Mouse (Mus musculus) neural tube, embryonic 14.5 days (tissue): ENCODE data around the gene Myl6b. TPM values are rescaled to one million over a fixed set of nuclear protein-coding genes. Genes with fewer than 3 reads are reported as not detected.
"Not testable (repeated sequence)": the region's sequence is repeated elsewhere in the genome, so short reads cannot be mapped to it uniquely, and the experiment has no call there.

Experiments
- ATAC-seq: fragments of 200-750 bp; cut with Nextera tagmentation; 2 replicates; pipeline ENCODE4 v1.8.0; 2017; ENCODE audit warnings: low read depth, mild to moderate bottlenecking, moderate TSS enrichment, moderate library complexity
- H3K27ac ChIP-seq: fragments of 300-500 bp; sonication (generic); 2 replicates; pipeline ENCODE4 v1.5.1; 2014; ENCODE audit warnings: low read depth, mild to moderate bottlenecking, control low read depth, low read length, moderate library complexity, mixed read lengths
- H3K27me3 ChIP-seq: fragments of 300-500 bp; sonication (generic); 2 replicates; pipeline ENCODE4 v1.6.1; 2014; ENCODE audit warnings: low read length; ENCODE audit not compliant: control insufficient read depth, insufficient read depth
- H3K36me3 ChIP-seq: fragments of 300-500 bp; sonication (generic); 2 replicates; pipeline ENCODE4 v1.6.1; 2014; ENCODE audit warnings: low read length, mixed read lengths; ENCODE audit not compliant: control insufficient read depth, insufficient read depth
- H3K4me1 ChIP-seq: fragments of 300-500 bp; sonication (generic); 2 replicates; pipeline ENCODE4 v1.6.1; 2014; ENCODE audit warnings: low read length; ENCODE audit not compliant: control insufficient read depth, insufficient read depth
- H3K4me2 ChIP-seq: fragments of 300-500 bp; sonication (generic); 2 replicates; pipeline ENCODE4 v1.6.1; 2014; ENCODE audit warnings: mild to moderate bottlenecking, low read depth, low read length, control low read depth
- H3K4me3 ChIP-seq: fragments of 300-500 bp; sonication (generic); 2 replicates; pipeline ENCODE4 v1.5.1; 2014; ENCODE audit warnings: low read depth, low read length, control low read depth, mixed read lengths
- H3K9ac ChIP-seq: fragments of 300-500 bp; sonication (generic); replicated peaks from 2 replicates; pipeline ENCODE4 v1.6.1; 2014; ENCODE audit warnings: low read depth, mild to moderate bottlenecking, control low read depth, low read length, mixed read lengths
- H3K9me3 ChIP-seq: fragments of 300-500 bp; sonication (generic); 2 replicates; pipeline ENCODE4 v1.6.1; 2016; ENCODE audit warnings: low read length; ENCODE audit not compliant: control insufficient read depth
- WGBS: fragments of 180-500 bp; shearing (Covaris S2); extraction: QIAGEN DNeasy Blood & Tissue Kit; methylation state at CpG from one replicate; pipeline ENCODE4 v1.1.7; 2014; 5-methylcytosine and 5-hydroxymethylcytosine counted together
- polyA plus RNA-seq: library from polyadenylated mRNA; unstranded; fragments of >200 nt; fragmentation: Nextera tagmentation; extraction: Ambion mirVana; gene quantifications from 2 replicates; pipeline ENCODE4 v1.2.1, GENCODE M21; 2014

The Myl6b gene
- polyA plus RNA-seq, 1 experiment from 2014 or later, result 8.9 TPM

DNA sequence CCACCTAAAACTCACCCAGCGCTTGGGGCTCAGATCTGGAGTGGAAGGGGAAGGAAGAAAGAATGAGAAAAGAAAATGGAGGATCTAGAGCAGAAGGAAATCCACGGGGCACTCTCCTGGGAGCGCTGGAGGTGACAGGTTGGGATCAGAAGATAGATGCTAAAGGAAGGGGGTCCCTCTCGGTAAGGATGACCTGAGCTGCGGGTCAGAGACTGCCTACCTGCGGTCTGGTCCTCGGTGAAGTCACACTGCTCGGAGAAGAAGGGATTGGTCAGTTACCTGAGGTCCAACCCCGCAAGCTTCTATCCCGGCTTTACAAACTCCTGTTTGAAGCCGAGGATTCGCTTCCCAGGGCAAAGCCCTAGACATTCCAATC is 5.2 kb downstream of the Myl6b start:
- peak; percentile 18 for ATAC-seq
- Histone ChIP-seq H3K4me2 (peak overlapping the region; percentile 82), H3K27ac (peak overlapping the region; percentile 83), H3K9ac (peak overlapping the region; percentile 78), H3K9me3 (no peaks in the 10 kb centered on the region), H3K4me1 (peaks cover 24% of the 10 kb centered on the region), H3K36me3 (peaks cover 33% of the 10 kb centered on the region), H3K27me3 (no peaks in the 10 kb centered on the region), H3K4me3 (peak overlapping the region; percentile 78)
- 0% methylated on average over 12 of the region's 12 CpGs for WGBS

DNA sequence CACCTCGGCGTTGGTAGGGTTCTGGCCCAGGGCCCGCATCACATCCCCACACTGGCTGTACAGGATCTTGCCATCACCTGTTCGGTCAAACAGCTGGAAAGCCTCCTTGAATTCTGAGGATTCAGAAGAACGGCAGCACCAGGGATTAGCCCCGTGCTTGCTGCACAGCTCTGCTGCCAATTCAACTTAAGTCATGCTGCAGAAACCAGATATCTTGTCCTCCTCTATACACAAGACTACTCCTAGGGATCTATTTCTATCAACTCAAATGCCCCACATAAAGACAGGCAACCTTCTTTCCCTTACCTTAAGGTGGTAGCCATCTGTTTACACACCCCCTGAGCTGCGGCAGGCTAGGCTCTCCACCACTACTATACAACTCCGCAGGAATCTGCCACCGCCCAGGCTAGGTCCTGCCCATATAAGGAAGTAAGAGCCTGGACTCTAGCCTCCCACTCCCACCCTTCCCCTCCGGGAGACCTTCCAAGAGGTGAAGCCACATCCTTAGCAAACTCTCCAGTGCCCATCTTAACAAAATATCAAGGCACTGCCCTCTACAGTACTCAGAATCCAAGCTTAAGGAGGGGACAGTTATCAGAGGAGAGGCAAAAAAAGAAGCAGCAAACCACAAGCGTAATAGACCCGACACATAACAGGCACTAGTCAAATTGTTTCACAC is 5.7 kb downstream of the Myl6b start:
- Histone ChIP-seq H3K27me3 (no peaks in the 10 kb centered on the region), H3K9me3 (no peaks in the 10 kb centered on the region), H3K4me3 (peak overlapping the region; percentile 78), H3K4me1 (peaks cover 24% of the 10 kb centered on the region), H3K4me2 (peak overlapping the region; percentile 82), H3K27ac (peak overlapping the region; percentile 83), H3K36me3 (peaks cover 38% of the 10 kb centered on the region), H3K9ac (peak overlapping the region; percentile 78)
- ATAC-seq, result peak; percentile 24; the same call in 1 of the 2 replicates
- 30% methylated on average over 12 of the region's 12 CpGs for WGBS

DNA sequence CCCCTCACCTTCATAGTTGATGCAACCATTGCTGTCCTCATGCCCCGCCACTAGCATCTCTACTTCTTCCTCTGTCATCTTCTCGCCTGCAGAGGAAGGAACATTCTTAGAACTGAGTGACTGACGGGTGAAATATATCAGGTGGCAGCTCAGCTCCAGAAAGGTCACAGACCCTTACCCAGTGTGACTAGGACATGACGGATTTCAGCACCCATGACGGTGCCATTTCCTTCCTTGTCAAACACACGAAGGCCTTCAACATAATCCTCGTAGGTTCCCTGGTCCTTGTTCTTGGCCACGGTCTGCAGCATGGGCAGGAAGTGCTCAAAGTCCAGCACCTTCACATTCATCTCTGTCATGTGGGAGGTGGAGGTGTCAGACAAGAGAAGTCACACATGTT is 6.4 kb downstream of the Myl6b start:
- WGBS, result 76% methylated on average over 6 of the region's 8 CpGs
- H3K36me3 ChIP-seq, result peaks cover 45% of the 10 kb centered on the region
- peak overlapping the region; percentile 78 for H3K4me3 ChIP-seq
- not testable (repeated sequence) for H3K27ac ChIP-seq, ATAC-seq, H3K9me3 ChIP-seq, H3K27me3 ChIP-seq
- H3K4me2 ChIP-seq, result peak overlapping the region; percentile 82
- peak overlapping the region; percentile 78 for H3K9ac ChIP-seq
- H3K4me1 ChIP-seq, result peaks cover 24% of the 10 kb centered on the region

DNA sequence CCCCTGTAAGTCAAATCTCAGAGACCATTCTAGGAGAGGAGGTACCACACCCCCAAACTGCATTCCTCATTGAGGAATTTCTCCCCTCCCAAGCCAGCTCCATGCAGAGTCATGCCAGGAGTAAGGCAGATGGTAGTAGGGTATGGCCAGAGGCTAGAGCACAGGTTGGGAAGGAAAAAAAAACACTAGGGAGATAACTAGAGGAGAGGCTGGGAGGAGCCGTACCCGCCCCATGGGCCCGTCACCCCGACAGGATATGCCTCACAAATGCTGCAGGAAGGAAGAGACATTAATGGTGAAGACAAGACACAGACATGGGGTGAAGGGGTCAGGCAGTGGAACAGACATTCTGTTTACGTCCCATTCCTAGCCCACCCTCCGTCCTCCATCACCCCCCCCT is 7.0 kb downstream of the Myl6b start:
- Histone ChIP-seq H3K4me3 (no peak overlapping the region; the same call in 1 of the 2 replicates), H3K27ac (peak overlapping the region; percentile 44; the same call in 1 of the 2 replicates), H3K27me3 (no peaks in the 10 kb centered on the region), H3K4me2 (peak overlapping the region; percentile 82), H3K9me3 (no peaks in the 10 kb centered on the region), H3K36me3 (peaks cover 48% of the 10 kb centered on the region), H3K9ac (0 out of 2 replicates have a peak overlapping the region, but pooled peaks have one; percentile 26), H3K4me1 (peaks cover 24% of the 10 kb centered on the region)
- ATAC-seq, result no peak
- 55% methylated on average over 6 of the region's 6 CpGs for WGBS

DNA sequence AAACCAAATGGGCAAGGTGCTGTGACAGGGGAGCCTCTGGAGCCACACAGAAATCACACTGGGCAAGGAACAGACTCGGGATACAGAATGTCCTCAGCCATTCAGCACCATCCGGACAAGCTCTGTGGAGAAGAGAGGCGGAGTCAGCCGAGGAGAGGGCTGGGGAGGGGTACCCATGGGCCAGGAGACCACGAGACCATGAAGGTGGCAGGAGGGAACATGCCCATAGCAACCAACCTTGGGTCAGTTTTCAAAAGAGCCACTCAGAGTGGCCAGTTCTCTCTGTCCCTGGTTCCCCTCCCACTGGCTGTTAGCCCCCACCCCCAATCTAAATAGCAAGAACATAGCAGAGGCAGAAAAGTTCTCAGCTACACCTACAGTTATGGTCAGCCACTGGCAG is 7.6 kb downstream of the Myl6b start:
- 47% methylated on average over 5 of the region's 5 CpGs for WGBS
- Histone ChIP-seq H3K4me3 (no peak overlapping the region), H3K9ac (no peak overlapping the region), H3K4me1 (peaks cover 24% of the 10 kb centered on the region), H3K4me2 (peak overlapping the region; percentile 82; the same call in 1 of the 2 replicates), H3K27ac (peak overlapping the region; percentile 44; the same call in 1 of the 2 replicates), H3K27me3 (no peaks in the 10 kb centered on the region), H3K9me3 (no peaks in the 10 kb centered on the region), H3K36me3 (peaks cover 54% of the 10 kb centered on the region)
- no peak for ATAC-seq

DNA sequence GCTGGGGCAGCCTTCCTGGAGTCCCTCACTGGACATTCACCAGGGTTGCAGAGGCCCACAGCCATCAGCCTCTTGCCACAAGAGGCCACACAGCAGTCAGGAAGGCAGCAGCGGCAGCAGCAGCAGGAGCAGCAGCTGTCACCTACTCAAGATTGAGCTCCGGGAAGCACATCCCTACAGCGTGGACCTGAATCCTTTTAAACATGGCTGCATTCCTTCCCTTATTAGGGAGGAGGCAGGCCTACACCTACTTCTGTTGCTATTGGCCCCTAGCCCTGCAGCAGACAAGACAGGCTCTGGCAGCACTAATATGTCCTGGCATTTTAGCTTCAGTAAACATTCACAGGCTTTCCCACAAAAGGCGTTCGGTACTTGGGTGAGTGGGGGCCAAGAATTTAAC is 8.3 kb downstream of the Myl6b start:
- Histone ChIP-seq H3K4me1 (peaks cover 24% of the 10 kb centered on the region), H3K9ac (0 out of 2 replicates have a peak overlapping the region, but pooled peaks have one; percentile 8), H3K27ac (no peak overlapping the region), H3K27me3 (no peaks in the 10 kb centered on the region), H3K9me3 (no peaks in the 10 kb centered on the region), H3K4me2 (no peak overlapping the region), H3K4me3 (no peak overlapping the region), H3K36me3 (peaks cover 60% of the 10 kb centered on the region)
- no peak for ATAC-seq
- WGBS, result 73% methylated on average over 5 of the region's 5 CpGs

DNA sequence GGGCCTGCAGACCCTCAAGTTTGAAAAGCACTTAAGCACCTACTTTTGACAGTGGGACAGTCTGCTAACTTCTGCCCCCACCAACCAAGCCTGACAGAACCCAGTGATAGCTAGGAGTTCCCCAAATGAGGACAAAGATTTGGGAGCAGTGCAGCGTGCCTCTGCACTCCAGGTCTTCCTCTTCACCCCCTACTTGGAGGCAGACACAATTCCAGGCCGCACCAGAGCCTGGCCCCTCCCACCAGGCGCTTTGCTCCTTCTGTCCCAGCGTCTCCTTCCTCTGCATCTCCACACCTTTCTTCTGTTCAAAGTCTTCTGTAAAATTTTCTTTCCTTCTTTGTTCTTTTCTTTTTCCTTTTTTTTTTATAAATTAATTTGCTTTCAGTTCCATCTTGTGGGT is 8.7 kb downstream of the Myl6b start:
- Histone ChIP-seq H3K4me3 (no peak overlapping the region), H3K9me3 (no peaks in the 10 kb centered on the region), H3K36me3 (peaks cover 64% of the 10 kb centered on the region), H3K4me2 (no peak overlapping the region), H3K4me1 (peaks cover 19% of the 10 kb centered on the region), H3K27me3 (no peaks in the 10 kb centered on the region), H3K9ac (0 out of 2 replicates have a peak overlapping the region, but pooled peaks have one; percentile 8), H3K27ac (no peak overlapping the region)
- 67% methylated on average over 4 of the region's 4 CpGs for WGBS
- no peak for ATAC-seq

DNA sequence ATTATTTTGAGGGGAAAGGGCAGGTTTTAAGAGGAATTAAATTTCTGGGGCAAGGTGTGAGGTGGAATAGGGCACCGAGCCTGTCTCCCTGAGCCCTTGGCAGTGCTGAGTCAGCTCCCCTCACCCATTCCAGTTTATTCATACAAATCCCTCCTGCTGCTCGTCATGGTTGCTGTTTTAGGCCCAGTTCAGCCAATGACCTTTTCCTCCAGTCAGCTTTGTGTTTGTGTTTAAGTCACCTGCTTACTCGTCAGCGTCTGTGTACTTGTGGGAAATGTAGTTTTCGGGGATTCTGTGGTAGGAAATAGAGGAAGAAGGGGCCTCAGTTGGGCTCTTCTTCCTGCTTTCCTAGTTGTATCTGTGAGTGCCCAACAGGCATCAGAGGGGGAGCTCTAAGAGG is 9.1 kb downstream of the Myl6b start:
- Histone ChIP-seq H3K27ac (no peak overlapping the region), H3K4me1 (peaks cover 16% of the 10 kb centered on the region), H3K9ac (no peak overlapping the region), H3K9me3 (no peaks in the 10 kb centered on the region), H3K4me2 (no peak overlapping the region), H3K4me3 (no peak overlapping the region), H3K36me3 (peaks cover 67% of the 10 kb centered on the region), H3K27me3 (no peaks in the 10 kb centered on the region)
- ATAC-seq, result no peak
- WGBS, result 70% methylated on average over 5 of the region's 5 CpGs

DNA sequence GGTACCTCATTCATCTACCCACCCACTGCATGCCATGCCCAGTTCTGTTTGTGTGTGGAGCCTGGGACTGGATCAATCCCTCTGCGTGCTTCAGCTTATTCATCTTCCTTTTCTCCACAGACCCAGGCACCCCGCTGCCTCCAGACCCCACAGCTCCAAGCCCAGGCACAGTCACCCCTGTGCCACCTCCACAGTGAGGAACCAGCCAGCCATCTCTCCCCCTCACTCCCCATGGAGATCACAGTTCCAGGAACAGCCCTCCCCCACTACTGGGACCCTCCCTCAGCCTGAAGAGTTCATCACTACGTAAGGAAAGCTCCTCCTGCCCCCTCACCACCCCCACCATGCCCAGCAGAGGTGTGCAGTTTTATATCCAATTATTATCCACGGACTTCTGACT is 9.7 kb downstream of the Myl6b start:
- 87% methylated on average over 4 of the region's 4 CpGs for WGBS
- Histone ChIP-seq H3K36me3 (peaks cover 73% of the 10 kb centered on the region), H3K4me3 (no peak overlapping the region), H3K4me1 (peaks cover 16% of the 10 kb centered on the region), H3K9me3 (no peaks in the 10 kb centered on the region), H3K4me2 (no peak overlapping the region), H3K27me3 (no peaks in the 10 kb centered on the region), H3K27ac (no peak overlapping the region), H3K9ac (no peak overlapping the region)
- no peak for ATAC-seq
